Mouse (Mus musculus) small intestine, adult 2 months (tissue): Measurements from ENCODE around the gene Apol8. TPM values are rescaled to one million over a fixed set of nuclear protein-coding genes. Genes with fewer than 3 reads are reported as not detected.

ENCODE experiments used
- polyA plus RNA-seq: library from polyadenylated mRNA; depleted of rRNA; stranded (reverse); fragments of >200 nt; gene quantifications from 2 replicates; pipeline ENCODE4 v1.2.3, GENCODE M21; 2012; rRNA removed

Gene Apol8
- polyA plus RNA-seq, 1 experiment, result 0.10 TPM

Other genes starting within 250 kb of the Apol8 start
- gene Apol11a, start 248.7 kb downstream of the Apol8 start, polyA plus RNA-seq, result 0.13 TPM in 1 of 2 replicates, not detected in the other
- gene Apol7c, start 223.7 kb downstream of the Apol8 start, polyA plus RNA-seq, result 15.3 and 19.6 TPM in 2 replicates
- not detected in 2 replicates for gene 1700025B11Rik, start 195.1 kb downstream of the Apol8 start, polyA plus RNA-seq
- 0.08 and 0.35 TPM in 2 replicates for gene Apol10b, start 160.9 kb downstream of the Apol8 start, polyA plus RNA-seq
- gene Gm36245, start 157.7 kb downstream of the Apol8 start, polyA plus RNA-seq, result not detected in 2 replicates
- 0.22 TPM in 1 of 2 replicates, not detected in the other for gene Apol11b, start 113.7 kb downstream of the Apol8 start, polyA plus RNA-seq
- 1.9 and 3.6 TPM in 2 replicates for gene Apol7e, start 58.1 kb downstream of the Apol8 start, polyA plus RNA-seq
- gene Apol9b, start 28.0 kb downstream of the Apol8 start, polyA plus RNA-seq, result 5.7 and 102 TPM in 2 replicates
- 44.8 and 89.4 TPM in 2 replicates for gene Myh9, start 85.2 kb upstream of the Apol8 start, polyA plus RNA-seq
- gene Txn2, start 172.0 kb upstream of the Apol8 start, polyA plus RNA-seq, result 157 and 222 TPM in 2 replicates
- 0.90 and 1.7 TPM in 2 replicates for gene Foxred2, start 199.7 kb upstream of the Apol8 start, polyA plus RNA-seq
- gene Eif3d, start 213.8 kb upstream of the Apol8 start, polyA plus RNA-seq, result 50.1 and 89.4 TPM in 2 replicates